Mouse (Mus musculus) heart, embryonic 12.5 days (tissue): ENCODE results near the gene Rtn3. TPM values are rescaled to one million over a fixed set of nuclear protein-coding genes. Genes with fewer than 3 reads are reported as not detected.

Experiments used
- ATAC-seq: fragments of 200-750 bp; cut with Nextera tagmentation; 2 replicates; pipeline ENCODE4 v1.8.0; 2017; ENCODE audit warnings: moderate TSS enrichment, moderate library complexity; ENCODE audit not compliant: insufficient number of reproducible peaks, low FRiP score
- H3K27ac ChIP-seq: fragments of 300-500 bp; sonication (generic); 2 replicates; pipeline ENCODE4 v1.5.1; 2016; ENCODE audit warnings: mild to moderate bottlenecking, moderate library complexity; ENCODE audit not compliant: poor library complexity, severe bottlenecking
- H3K27me3 ChIP-seq: fragments of 300-500 bp; sonication (generic); replicated peaks from 2 replicates; pipeline ENCODE4 v1.6.1; 2016; ENCODE audit warnings: mild to moderate bottlenecking, moderate library complexity
- H3K36me3 ChIP-seq: fragments of 300-500 bp; sonication (generic); 2 replicates; pipeline ENCODE4 v1.6.1; 2016; ENCODE audit warnings: mild to moderate bottlenecking, moderate library complexity
- H3K4me1 ChIP-seq: fragments of 300-500 bp; sonication (generic); replicated peaks from 2 replicates; pipeline ENCODE4 v1.6.1; 2016; ENCODE audit warnings: mild to moderate bottlenecking
- H3K4me2 ChIP-seq: fragments of 300-500 bp; sonication (generic); 2 replicates; pipeline ENCODE4 v1.6.1; 2016; ENCODE audit warnings: mild to moderate bottlenecking, moderate library complexity
- H3K4me3 ChIP-seq: fragments of 300-500 bp; sonication (generic); 2 replicates; pipeline ENCODE4 v1.5.1; 2016; ENCODE audit warnings: mild to moderate bottlenecking
- H3K9ac ChIP-seq: fragments of 300-500 bp; sonication (generic); 2 replicates; pipeline ENCODE4 v1.6.1; 2016; ENCODE audit warnings: mild to moderate bottlenecking, moderate library complexity
- H3K9me3 ChIP-seq: fragments of 300-500 bp; sonication (generic); replicated peaks from 2 replicates; pipeline ENCODE4 v1.6.1; 2016; ENCODE audit warnings: mild to moderate bottlenecking, moderate library complexity
- WGBS: fragments of 180-500 bp; shearing (Covaris S2); methylation state at CpG from one replicate; pipeline ENCODE4 v1.1.7; 2016; 5-methylcytosine and 5-hydroxymethylcytosine counted together
- polyA plus RNA-seq: library from polyadenylated mRNA; unstranded; fragments of >200 nt; fragmentation: Nextera tagmentation; extraction: Ambion mirVana; gene quantifications from 2 replicates; pipeline ENCODE4 v1.2.1, GENCODE M21; 2016

Rtn3 gene
- 158 TPM in 2 replicates for polyA plus RNA-seq

- under 1% methylated on average over 80 of the region's 80 CpGs for WGBS
- Histone ChIP-seq H3K9me3 (no peaks in the 10 kb centered on the region), H3K4me1 (peaks cover 9% of the 10 kb centered on the region), H3K9ac (peak within 1 kb of the TSS; percentile 99), H3K4me3 (peak within 1 kb of the TSS; percentile 97), H3K27ac (peak within 1 kb of the TSS; percentile 100), H3K4me2 (peak within 1 kb of the TSS; percentile 89), H3K36me3 (no peaks in the 10 kb centered on the region), H3K27me3 (no peaks in the 10 kb centered on the region)
- peak; percentile 94 for ATAC-seq
These were observed at the start of gene Rtn3 for GRCm38 (mm10) chr19:7482599-7483511. Gene Rtn3 (minus strand): TSS chr19:7483281.

GRCm38 (mm10) chr19:7531906-7532305 lies 48.8 kb upstream of the Rtn3 start:
- no peaks in the 10 kb centered on the region for H3K9me3 ChIP-seq
- ATAC-seq = no peak
- no peaks in the 10 kb centered on the region for H3K4me1 ChIP-seq
- H3K9ac ChIP-seq = no peak overlapping the region
- no peak overlapping the region for H3K27ac ChIP-seq
- H3K4me3 ChIP-seq = no peak overlapping the region
- 92% methylated on average over 5 of the region's 5 CpGs for WGBS
- H3K36me3 ChIP-seq = peaks cover 49% of the 10 kb centered on the region
- H3K4me2 ChIP-seq = no peak overlapping the region
- no peaks in the 10 kb centered on the region for H3K27me3 ChIP-seq

- H3K9me3 ChIP-seq = no peaks in the 10 kb centered on the region
- H3K4me1 ChIP-seq = no peaks in the 10 kb centered on the region
- no peak for ATAC-seq
- H3K9ac ChIP-seq = no peak overlapping the region
- 42% methylated on average over 7 of the region's 7 CpGs for WGBS
- no peak overlapping the region for H3K4me3 ChIP-seq
- no peak overlapping the region for H3K27ac ChIP-seq
- H3K27me3 ChIP-seq = no peaks in the 10 kb centered on the region
- peaks cover 47% of the 10 kb centered on the region for H3K36me3 ChIP-seq
- H3K4me2 ChIP-seq = no peak overlapping the region
These were observed 45.8 kb upstream of the Rtn3 start for GRCm38 (mm10) chr19:7528639-7529428.

GRCm38 (mm10) chr19:7524879-7525278 lies 41.8 kb upstream of the Rtn3 start:
- Histone ChIP-seq H3K36me3 (peaks cover 43% of the 10 kb centered on the region), H3K4me3 (no peak overlapping the region), H3K27me3 (no peaks in the 10 kb centered on the region), H3K4me2 (no peak overlapping the region), H3K4me1 (no peaks in the 10 kb centered on the region), H3K27ac (no peak overlapping the region), H3K9ac (no peak overlapping the region), H3K9me3 (no peaks in the 10 kb centered on the region; the same call in 1 of the 2 replicates)
- ATAC-seq = no peak
- 75% methylated on average over 3 of the region's 3 CpGs for WGBS

GRCm38 (mm10) chr19:7523781-7524180 lies 40.7 kb upstream of the Rtn3 start:
- Histone ChIP-seq H3K27ac (no peak overlapping the region), H3K4me1 (peaks cover 4% of the 10 kb centered on the region; the same call in 1 of the 2 replicates), H3K4me2 (no peak overlapping the region), H3K36me3 (peaks cover 43% of the 10 kb centered on the region), H3K4me3 (no peak overlapping the region), H3K9me3 (no peaks in the 10 kb centered on the region; the same call in 1 of the 2 replicates), H3K9ac (no peak overlapping the region), H3K27me3 (no peaks in the 10 kb centered on the region)
- ATAC-seq = no peak

GRCm38 (mm10) chr19:7523292-7523691 lies 40.2 kb upstream of the Rtn3 start:
- H3K27ac ChIP-seq = no peak overlapping the region
- peaks cover 47% of the 10 kb centered on the region for H3K36me3 ChIP-seq
- 91% methylated on average over 1 of the region's 1 CpGs for WGBS
- no peaks in the 10 kb centered on the region; the same call in 1 of the 2 replicates for H3K9me3 ChIP-seq
- no peak overlapping the region for H3K4me2 ChIP-seq
- no peaks in the 10 kb centered on the region for H3K27me3 ChIP-seq
- no peak overlapping the region for H3K9ac ChIP-seq
- H3K4me1 ChIP-seq = peaks cover 7% of the 10 kb centered on the region; the same call in 1 of the 2 replicates
- no peak overlapping the region for H3K4me3 ChIP-seq
- ATAC-seq = no peak

- no peak overlapping the region for H3K9ac ChIP-seq
- no peak overlapping the region for H3K4me3 ChIP-seq
- no peak overlapping the region for H3K27ac ChIP-seq
- no peaks in the 10 kb centered on the region for H3K27me3 ChIP-seq
- H3K36me3 ChIP-seq = peaks cover 48% of the 10 kb centered on the region
- H3K4me1 ChIP-seq = peaks cover 7% of the 10 kb centered on the region; the same call in 1 of the 2 replicates
- 92% methylated on average over 2 of the region's 2 CpGs for WGBS
- no peaks in the 10 kb centered on the region; the same call in 1 of the 2 replicates for H3K9me3 ChIP-seq
- no peak overlapping the region for H3K4me2 ChIP-seq
- ATAC-seq = no peak
These were observed 39.8 kb upstream of the Rtn3 start for GRCm38 (mm10) chr19:7522856-7523255.

- H3K27ac ChIP-seq = no peak overlapping the region
- H3K27me3 ChIP-seq = no peaks in the 10 kb centered on the region
- peaks cover 56% of the 10 kb centered on the region for H3K36me3 ChIP-seq
- no peak for ATAC-seq
- 86% methylated on average over 3 of the region's 3 CpGs for WGBS
- H3K4me3 ChIP-seq = no peak overlapping the region
- H3K9me3 ChIP-seq = no peaks in the 10 kb centered on the region; the same call in 1 of the 2 replicates
- no peak overlapping the region for H3K9ac ChIP-seq
- no peak overlapping the region for H3K4me2 ChIP-seq
- peaks cover 7% of the 10 kb centered on the region; the same call in 1 of the 2 replicates for H3K4me1 ChIP-seq
These were observed 38.5 kb upstream of the Rtn3 start for GRCm38 (mm10) chr19:7521619-7522018.

GRCm38 (mm10) chr19:7516437-7516836 lies 33.4 kb upstream of the Rtn3 start:
- H3K4me1 ChIP-seq = peaks cover 7% of the 10 kb centered on the region; the same call in 1 of the 2 replicates
- no peaks in the 10 kb centered on the region for H3K27me3 ChIP-seq
- peaks cover 35% of the 10 kb centered on the region for H3K36me3 ChIP-seq
- no peak overlapping the region for H3K9ac ChIP-seq
- 75% methylated on average over 1 of the region's 1 CpGs for WGBS
- H3K9me3 ChIP-seq = no peaks in the 10 kb centered on the region
- H3K4me2 ChIP-seq = no peak overlapping the region
- no peak for ATAC-seq
- H3K4me3 ChIP-seq = no peak overlapping the region
- H3K27ac ChIP-seq = no peak overlapping the region

GRCm38 (mm10) chr19:7508026-7508425 lies 24.9 kb upstream of the Rtn3 start:
- no peak for ATAC-seq
- Histone ChIP-seq H3K27ac (no peak overlapping the region), H3K9ac (no peak overlapping the region), H3K9me3 (no peaks in the 10 kb centered on the region), H3K27me3 (no peaks in the 10 kb centered on the region), H3K36me3 (peaks cover 23% of the 10 kb centered on the region), H3K4me1 (peaks cover 10% of the 10 kb centered on the region), H3K4me2 (no peak overlapping the region), H3K4me3 (no peak overlapping the region)
- 54% methylated on average over 4 of the region's 4 CpGs for WGBS

- ATAC-seq = no peak
- Histone ChIP-seq H3K9me3 (no peaks in the 10 kb centered on the region), H3K4me3 (no peak overlapping the region), H3K4me1 (peaks cover 10% of the 10 kb centered on the region), H3K36me3 (peaks cover 17% of the 10 kb centered on the region), H3K9ac (no peak overlapping the region), H3K27ac (no peak overlapping the region), H3K4me2 (no peak overlapping the region), H3K27me3 (no peaks in the 10 kb centered on the region)
- WGBS = 82% methylated on average over 1 of the region's 1 CpGs
These were observed 23.2 kb upstream of the Rtn3 start for GRCm38 (mm10) chr19:7506321-7506720.
